Mouse (Mus musculus): ENCODE measurements around the gene 1700008O03Rik. TPM values are rescaled to one million over a fixed set of nuclear protein-coding genes. Genes with fewer than 3 reads are reported as not detected.

1700008O03Rik gene
- total and polyA plus RNA-seq, 3 experiments = 0.95 TPM; not detected in 2

GRCm38 (mm10) chr7:44343459-44344015 is 42.1 kb downstream of the 1700008O03Rik start:
- H3K27ac ChIP-seq (ENCODE audit: control insufficient read depth, low read depth, low read length) = no peak overlapping the region
- no peak for TF ChIP-seq ELF1 (IDR thresholded peaks at IDR 0.05; ENCODE audit: low read depth, low read length)
- no peak for TF ChIP-seq MEF2A (IDR thresholded peaks at IDR 0.05; ENCODE audit: extremely low read depth, insufficient replicate concordance, low read depth, low read length, poor library complexity, severe bottlenecking)
- TF ChIP-seq CTCF (IDR thresholded peaks at IDR 0.05 in 2 of 3, conservative IDR thresholded peaks at IDR 0.05 in 1 of 3; ENCODE audit: control insufficient read depth in 1 of 3, insufficient read depth in 1 of 3, low read depth in 2 of 3, low read length in 3 of 3, poor library complexity in 1 of 3, severe bottlenecking in 1 of 3) = no peak
- TF ChIP-seq E2F4 (IDR thresholded peaks at IDR 0.05; ENCODE audit: borderline replicate concordance, low read depth, low read length) = no peak
- TF ChIP-seq USF1 (IDR thresholded peaks at IDR 0.05; ENCODE audit: low read depth, low read length) = no peak
- no peak for TF ChIP-seq MAFK (IDR thresholded peaks at IDR 0.05; ENCODE audit: borderline replicate concordance, low read depth, low read length)
- no peak for TF ChIP-seq HCFC1 (IDR thresholded peaks at IDR 0.05; ENCODE audit: low read depth, low read length)
- TF ChIP-seq CHD2 (IDR thresholded peaks at IDR 0.05; ENCODE audit: low read length) = no peak
- TF ChIP-seq GATA1 (IDR thresholded peaks at IDR 0.05; ENCODE audit: low read depth, low read length) = no peak
- no peaks in the 10 kb centered on the region for H3K27me3 ChIP-seq (ENCODE audit: control insufficient read depth in 1 of 2, insufficient read depth in 2 of 2, low read length in 2 of 2)
- H3K36me3 ChIP-seq (ENCODE audit: control insufficient read depth in 1 of 2, insufficient read depth in 2 of 2, low read length in 2 of 2) = peaks cover 0 to 5% of the 10 kb centered on the region in 2 experiments; a peak in 3 of 4 replicates
- no peak for DNase-seq (ENCODE audit: low read depth, low spot score)
- H3K9ac ChIP-seq (ENCODE audit: control insufficient read depth, low read depth, low read length, poor library complexity, severe bottlenecking) = peak overlapping the region; percentile 17; the same call in 1 of the 2 replicates
- no peaks in the 10 kb centered on the region for H3K79me2 ChIP-seq (ENCODE audit: control insufficient read depth, insufficient read depth, low read length, poor library complexity)
- no peaks in the 10 kb centered on the region for H3K9me3 ChIP-seq (replicated peaks; ENCODE audit: insufficient read depth, low read length)
- H3K4me1 ChIP-seq (ENCODE audit: control insufficient read depth in 1 of 2, insufficient read depth in 2 of 2, low read length in 2 of 2) = peaks cover 2 to 19% of the 10 kb centered on the region in 2 experiments; a peak in 3 of 4 replicates
- peak overlapping the region in 1 of 2 experiments; percentile 35; a peak in 1 of 4 replicates for H3K4me3 ChIP-seq (ENCODE audit: control insufficient read depth in 1 of 2, insufficient read depth in 1 of 2, low read depth in 2 of 2, low read length in 2 of 2)

GRCm38 (mm10) chr7:44341714-44342113 is 43.9 kb downstream of the 1700008O03Rik start:
- H3K9ac ChIP-seq (ENCODE audit: control insufficient read depth, low read depth, low read length, poor library complexity, severe bottlenecking) = peak overlapping the region; percentile 43
- DNase-seq (ENCODE audit: low read depth, low spot score) = peak; percentile 33
- H3K9me3 ChIP-seq (replicated peaks; ENCODE audit: insufficient read depth, low read length) = no peaks in the 10 kb centered on the region
- TF ChIP-seq ZC3H11A (IDR thresholded peaks at IDR 0.05; ENCODE audit: low read depth, low read length) = no peak
- no peak for TF ChIP-seq USF1 (IDR thresholded peaks at IDR 0.05; ENCODE audit: low read depth, low read length)
- TF ChIP-seq EP300 (IDR thresholded peaks at IDR 0.05; ENCODE audit: low read depth in 1 of 2, low read length in 2 of 2) = no peak
- no peak for TF ChIP-seq ZNF384 (IDR thresholded peaks at IDR 0.05; ENCODE audit: low read depth, low read length)
- TF ChIP-seq MYB (IDR thresholded peaks at IDR 0.05; ENCODE audit: low read depth, low read length) = no peak
- TF ChIP-seq RCOR1 (IDR thresholded peaks at IDR 0.05; ENCODE audit: low read depth, low read length) = no peak
- H3K27me3 ChIP-seq (ENCODE audit: control insufficient read depth in 1 of 2, insufficient read depth in 2 of 2, low read length in 2 of 2) = no peaks in the 10 kb centered on the region
- H3K27ac ChIP-seq (ENCODE audit: control insufficient read depth, low read depth, low read length) = peak overlapping the region; percentile 88
- peaks cover 0 to 5% of the 10 kb centered on the region in 2 experiments; a peak in 3 of 4 replicates for H3K36me3 ChIP-seq (ENCODE audit: control insufficient read depth in 1 of 2, insufficient read depth in 2 of 2, low read length in 2 of 2)
- peak overlapping the region; percentile 28 to 52; a peak in 3 of 4 replicates for H3K4me3 ChIP-seq (ENCODE audit: control insufficient read depth in 1 of 2, insufficient read depth in 1 of 2, low read depth in 2 of 2, low read length in 2 of 2)
- H3K4me1 ChIP-seq (ENCODE audit: control insufficient read depth in 1 of 2, insufficient read depth in 2 of 2, low read length in 2 of 2) = peaks cover 2 to 9% of the 10 kb centered on the region in 2 experiments; a peak in 2 of 4 replicates
- H3K79me2 ChIP-seq (ENCODE audit: control insufficient read depth, insufficient read depth, low read length, poor library complexity) = no peaks in the 10 kb centered on the region
